Mouse (Mus musculus) erythroid progenitor cell, adult 5-6 weeks (primary cell): ENCODE results near the gene Mob4. TPM values are rescaled to one million over a fixed set of nuclear protein-coding genes. Genes with fewer than 3 reads are reported as not detected.

ENCODE experiments used
- ATAC-seq: replicated peaks from 2 replicates; pipeline ENCODE4 v1.8.0; 2016; ENCODE audit warnings: moderate number of reproducible peaks, mild to moderate bottlenecking, moderate TSS enrichment, inconsistent platforms; ENCODE audit not compliant: poor library complexity, low FRiP score, severe bottlenecking
- total RNA-seq, 2 experiments: library from RNA; stranded (forward) in 1 of 2; stranded (reverse) in 1 of 2; fragments of 150-400 nt in 1 of 2; fragments of 186-747, 209-891 nt in 1 of 2; gene quantifications; 2 replicates each; pipeline versions ENCODE4 v1.2.3 to v1.2.4; 2015 to 2017; ENCODE audit warnings: low replicate concordance in 2 of 2

Mob4 gene
- total RNA-seq, 2 experiments from 2014 or later = 31.9 to 70.0 TPM

GRCm38 (mm10) chr1:55173720-55174557, 42.9 kb downstream of the Mob4 start:
- no peak for ATAC-seq

- ATAC-seq = no peak
These were observed 43.6 kb downstream of the Mob4 start for GRCm38 (mm10) chr1:55174558-55175034.

DNA sequence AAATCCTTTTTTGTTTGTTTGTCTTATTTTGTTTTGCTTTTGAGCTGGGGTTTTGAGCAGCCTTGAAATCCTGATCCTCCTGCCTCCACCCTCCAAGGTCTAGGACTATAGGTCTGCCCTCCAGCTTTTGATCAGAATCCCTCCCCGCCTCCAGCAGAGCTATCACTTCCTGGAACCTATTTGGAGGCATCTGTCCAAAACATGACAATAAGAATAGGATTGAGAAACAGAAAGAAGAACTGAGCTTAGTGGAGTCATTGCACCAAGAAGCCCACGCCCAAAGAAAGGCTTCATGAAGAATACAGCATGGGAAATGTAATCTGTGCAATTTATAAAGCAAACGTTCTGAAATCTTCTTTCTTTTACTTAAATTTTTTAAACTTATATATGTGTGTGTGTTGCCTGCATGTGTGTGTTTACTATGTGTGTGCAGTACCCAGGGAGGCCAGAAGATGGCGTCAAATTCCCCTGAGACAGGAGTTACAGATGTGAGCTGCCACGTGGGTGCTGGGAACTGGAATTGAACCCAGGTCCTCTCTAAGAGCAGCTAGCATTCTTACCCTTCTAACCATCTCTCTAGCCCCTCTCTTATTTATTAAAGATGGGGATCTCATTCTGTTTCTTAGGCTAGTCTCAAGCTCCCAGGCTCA, 49.0 kb downstream of the Mob4 start:
- ATAC-seq = no peak

GRCm38 (mm10) chr1:55182392-55182791, 51.4 kb downstream of the Mob4 start:
- ATAC-seq = no peak

DNA sequence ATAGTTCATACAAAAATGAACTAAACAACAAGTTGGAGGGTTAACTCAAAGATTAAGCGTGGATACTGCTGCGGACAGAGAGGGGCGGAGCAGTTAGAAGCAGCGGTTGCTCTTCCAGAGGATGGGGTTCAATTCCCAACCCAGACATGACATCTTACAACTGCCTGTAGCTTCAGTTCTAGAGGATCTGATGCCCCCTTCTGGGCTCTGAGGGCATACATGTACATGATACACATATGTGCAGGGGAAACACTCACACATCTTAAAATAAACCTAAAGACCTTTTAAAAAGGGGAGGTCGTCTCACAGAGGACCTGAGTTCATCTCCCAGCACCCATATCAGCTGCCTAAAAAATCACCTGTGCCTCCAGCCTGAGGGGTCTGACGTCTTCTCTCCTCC, 54.7 kb downstream of the Mob4 start:
- ATAC-seq = no peak

- ATAC-seq = no peak
These were observed 55.7 kb downstream of the Mob4 start for GRCm38 (mm10) chr1:55186592-55187210.

GRCm38 (mm10) chr1:55192015-55192414, 61.0 kb downstream of the Mob4 start:
- ATAC-seq = no peak

- ATAC-seq = peak; percentile 30; the same call in 1 of the 2 replicates
These were observed 61.8 kb downstream of the Mob4 start for GRCm38 (mm10) chr1:55192824-55193223.

- ATAC-seq = no peak
These were observed 62.3 kb downstream of the Mob4 start for GRCm38 (mm10) chr1:55193316-55193715.

GRCm38 (mm10) chr1:55194064-55194915, 63.3 kb downstream of the Mob4 start:
- no peak for ATAC-seq

- no peak for ATAC-seq
These were observed 64.0 kb downstream of the Mob4 start for GRCm38 (mm10) chr1:55195021-55195420.

GRCm38 (mm10) chr1:55196327-55197003, 65.4 kb downstream of the Mob4 start:
- ATAC-seq = no peak

- ATAC-seq = no peak
These were observed 67.7 kb downstream of the Mob4 start for GRCm38 (mm10) chr1:55198719-55199118.

- ATAC-seq = 0 out of 2 replicates have a peak, but pooled peaks have one; percentile 46
These were observed 71.1 kb downstream of the Mob4 start for GRCm38 (mm10) chr1:55201850-55202752.
